Mouse (Mus musculus): ENCODE data around the gene Fancc.
"Not testable (repeated sequence)": the region's sequence is repeated elsewhere in the genome, so short reads cannot be mapped to it uniquely, and the experiment has no call there.

Fancc gene

DNA sequence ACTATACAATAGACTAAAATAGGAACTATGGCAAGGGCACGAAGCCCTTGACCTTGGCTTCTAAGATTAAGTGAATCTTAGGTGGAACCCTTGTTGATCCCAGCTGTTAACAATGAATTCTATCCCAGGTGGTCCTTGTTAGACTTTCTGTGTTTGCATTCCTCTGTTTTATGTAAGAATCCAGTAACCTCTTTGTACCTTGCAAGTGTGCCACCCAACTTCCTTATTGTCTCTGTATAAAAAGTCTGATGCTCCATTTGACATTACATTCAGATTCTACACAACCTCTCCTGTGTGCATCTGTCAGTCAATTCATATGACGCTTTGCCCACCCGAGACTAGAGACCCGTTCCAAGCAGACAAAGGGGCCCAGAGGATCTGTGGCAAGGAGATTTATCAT is 143.8 kb downstream of the Fancc start:
- not testable (repeated sequence) for DNase-seq (ENCODE audit: low spot score)

DNA sequence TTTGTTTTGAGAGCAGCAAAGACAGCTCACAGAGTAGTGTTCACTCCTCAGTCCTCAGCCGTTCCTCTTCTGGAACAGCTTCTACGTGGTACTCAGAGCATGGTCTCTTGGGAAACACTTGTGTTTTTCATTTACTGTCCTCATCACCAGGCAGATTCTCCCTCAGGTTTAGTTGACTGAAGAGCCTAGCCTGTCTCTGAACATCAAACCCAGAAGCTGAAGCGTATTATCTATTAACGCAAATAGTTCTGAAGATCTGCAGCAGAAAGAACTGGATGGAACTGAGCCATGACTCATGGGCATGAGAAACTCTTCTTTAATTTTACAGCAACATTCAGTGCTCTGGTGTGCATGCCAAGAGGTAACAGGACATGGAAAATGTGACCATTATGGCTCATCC is 147.0 kb downstream of the Fancc start:
- DNase-seq (ENCODE audit: low spot score), result no peak

DNA sequence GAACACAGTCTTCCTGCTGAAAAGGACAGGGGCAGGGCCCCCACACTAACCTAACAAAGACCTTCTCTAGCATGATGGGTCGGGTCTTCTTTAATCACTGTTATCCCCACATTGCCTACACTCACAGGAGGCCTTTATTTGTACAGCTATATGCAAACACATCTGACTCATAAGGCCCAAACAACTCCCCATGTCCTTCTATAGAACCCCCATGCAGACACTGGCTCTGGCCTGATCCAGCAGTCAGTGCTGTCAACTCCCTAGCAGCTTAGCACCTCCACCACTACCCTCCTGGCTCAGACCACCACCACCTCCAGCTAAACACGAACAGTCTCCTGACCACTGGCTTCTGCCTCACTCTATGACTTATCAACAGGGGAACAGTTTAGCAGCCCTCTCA is 149.4 kb downstream of the Fancc start:
- DNase-seq (ENCODE audit: low spot score), result no peak

- DNase-seq (ENCODE audit: low spot score), result no peak
Measured at GRCm38 (mm10) chr13:63345476-63346225, 151.4 kb downstream of the Fancc start.

GRCm38 (mm10) chr13:63344481-63344880 is 152.6 kb downstream of the Fancc start:
- DNase-seq (ENCODE audit: low spot score), result no peak

GRCm38 (mm10) chr13:63342781-63343180 is 154.3 kb downstream of the Fancc start:
- no peak for DNase-seq (ENCODE audit: low spot score)

DNA sequence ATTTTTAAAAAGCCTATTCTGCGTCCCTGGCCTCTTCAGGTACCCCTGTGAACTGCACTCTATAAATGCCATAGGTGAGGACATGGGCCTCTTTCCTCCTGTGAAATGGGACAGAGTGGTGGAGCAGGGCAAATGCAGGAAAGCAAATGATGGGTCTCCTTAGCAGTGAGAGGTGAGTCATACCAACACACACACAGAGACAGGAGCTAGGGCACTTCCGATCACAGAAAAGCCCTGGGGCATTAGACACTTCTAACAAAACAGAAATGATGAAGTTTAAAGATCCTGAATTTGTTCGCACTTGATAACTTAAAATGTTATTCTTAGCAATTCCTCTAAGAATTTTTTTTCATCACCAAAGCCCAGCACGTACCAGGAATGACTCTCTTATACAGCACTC is 157.1 kb downstream of the Fancc start:
- DNase-seq (ENCODE audit: low spot score), result no peak

GRCm38 (mm10) chr13:63337239-63337960 is 159.7 kb downstream of the Fancc start:
- peak; percentile 95 for DNase-seq (ENCODE audit: low spot score)

DNA sequence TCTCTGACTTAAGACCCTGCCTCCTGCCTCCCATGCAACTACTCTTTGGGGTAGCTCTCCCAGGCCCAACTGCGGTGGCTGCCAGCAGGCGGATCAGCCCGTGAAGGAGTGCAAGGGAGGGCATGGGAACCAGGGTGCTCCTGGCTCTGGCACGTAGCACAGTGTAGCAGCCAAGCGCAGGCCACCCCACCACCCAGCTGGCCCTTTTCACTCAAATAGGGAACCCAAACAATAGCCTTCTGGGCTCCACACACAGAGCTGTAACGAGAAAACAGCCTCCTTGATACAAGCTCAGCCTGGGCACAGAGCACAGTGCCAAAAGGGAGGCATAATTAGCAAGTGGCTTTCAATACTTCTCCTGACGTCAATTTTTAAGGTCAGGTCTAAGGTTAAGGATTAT is 160.7 kb downstream of the Fancc start:
- peak; percentile 64 for DNase-seq (ENCODE audit: low spot score)

DNA sequence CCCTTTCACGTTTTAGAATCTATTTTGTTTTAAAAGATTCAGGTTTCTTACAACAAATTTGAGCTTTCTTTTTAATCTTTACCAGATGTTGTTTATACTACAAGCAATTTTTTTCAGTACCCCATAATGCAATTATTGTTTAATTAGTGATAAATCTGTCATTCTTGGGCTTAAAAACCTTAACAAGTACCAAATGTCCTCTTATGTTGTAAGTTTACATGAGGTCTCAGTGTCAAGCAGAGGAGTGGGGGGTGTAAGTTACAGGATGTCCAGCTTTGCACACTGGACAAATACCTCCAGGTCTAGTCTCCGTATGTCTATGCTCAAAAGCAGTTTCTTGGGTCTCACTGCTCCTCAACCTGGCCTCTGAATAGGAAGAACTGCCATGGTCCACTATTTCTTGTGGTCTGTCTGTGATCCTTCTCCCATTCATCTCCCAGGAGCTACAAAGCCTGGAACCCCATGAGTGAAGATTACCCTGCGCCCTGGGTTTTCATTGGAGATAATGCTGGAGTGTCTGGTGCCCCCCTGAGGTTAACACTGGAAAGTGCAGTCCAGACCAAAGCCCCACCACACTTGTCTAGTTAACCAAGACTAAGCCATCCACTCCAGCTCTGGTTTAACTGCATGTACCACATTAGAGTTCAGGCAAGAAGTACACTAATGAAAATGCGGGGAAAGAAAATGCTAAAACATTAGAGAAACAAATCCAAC is 161.5 kb downstream of the Fancc start:
- DNase-seq (ENCODE audit: low spot score), result peak; percentile 58

DNA sequence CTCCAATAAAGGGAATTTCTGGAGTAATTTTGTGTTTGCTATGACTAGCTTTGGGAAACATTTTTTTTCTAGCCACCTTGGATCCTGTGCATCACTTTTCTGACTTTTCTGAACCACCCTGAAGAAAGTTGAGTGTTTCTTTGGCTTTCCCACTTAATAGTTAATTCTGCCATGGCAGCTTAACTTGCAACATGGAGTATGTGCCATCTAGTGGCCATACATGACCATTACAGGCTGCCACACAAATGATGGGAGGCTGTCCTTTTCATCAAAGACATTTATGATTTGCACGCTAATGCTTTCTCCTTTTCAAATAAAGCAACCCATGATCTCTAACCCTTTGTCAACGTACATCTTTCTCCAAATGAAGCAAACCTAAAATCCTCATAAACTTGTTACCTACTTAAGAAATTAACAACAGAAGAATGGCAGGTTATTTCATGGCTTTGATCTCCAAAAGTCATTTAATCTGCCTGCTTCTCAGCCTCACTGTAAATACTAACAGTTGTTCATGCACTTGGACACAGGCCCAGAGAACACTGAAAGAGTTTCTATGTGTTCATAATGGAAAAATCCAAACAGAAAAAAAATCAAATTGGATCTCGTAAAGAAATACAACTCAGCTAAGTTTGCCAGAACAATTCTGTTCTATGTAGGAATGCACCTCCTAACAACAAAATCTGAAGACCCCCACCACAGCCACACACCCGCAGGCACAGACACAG is 164.3 kb downstream of the Fancc start:
- peak; percentile 74 for DNase-seq (ENCODE audit: low spot score)

DNA sequence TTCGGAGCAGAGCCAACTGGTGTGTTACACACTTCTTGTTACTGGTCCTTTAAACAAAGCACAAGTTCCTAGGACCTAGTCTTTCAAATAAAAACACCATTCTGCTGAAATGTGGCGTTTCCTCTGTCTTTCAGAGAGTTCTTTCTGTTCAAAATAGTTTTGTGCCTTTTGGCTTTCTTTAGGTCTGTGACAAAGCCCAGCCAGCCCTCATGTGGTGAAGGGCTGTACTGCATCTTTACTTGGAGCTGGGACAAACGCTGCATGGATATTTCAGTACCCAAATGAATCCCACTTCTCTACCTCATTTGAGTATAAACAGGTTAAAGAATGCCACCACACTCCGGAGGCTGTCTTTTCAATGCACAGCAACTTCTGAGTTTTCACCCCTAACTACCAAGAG is 165.7 kb downstream of the Fancc start:
- peak; percentile 71 for DNase-seq (ENCODE audit: low spot score)

- DNase-seq (ENCODE audit: low spot score), result no peak
Measured at GRCm38 (mm10) chr13:63330236-63330860, 166.7 kb downstream of the Fancc start.

DNA sequence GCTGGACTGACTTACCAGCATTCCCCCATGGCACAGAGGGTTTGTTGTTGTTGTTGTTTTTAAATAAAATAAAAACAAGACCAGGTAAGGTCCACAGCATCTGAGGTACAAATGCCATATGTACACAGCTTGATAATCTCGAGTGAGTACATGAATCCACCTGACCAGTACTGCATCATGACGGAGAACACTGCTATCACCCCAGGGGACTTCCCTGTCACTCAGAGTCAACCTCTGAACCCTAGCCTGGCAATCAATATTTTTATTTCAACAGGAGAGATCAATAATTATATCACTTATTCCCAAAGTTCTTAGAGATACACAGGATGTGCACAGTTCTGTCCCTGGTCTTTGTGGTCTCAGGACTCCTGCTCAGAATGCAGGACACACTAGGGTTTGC is 171.1 kb downstream of the Fancc start:
- DNase-seq (ENCODE audit: low spot score), result no peak

DNA sequence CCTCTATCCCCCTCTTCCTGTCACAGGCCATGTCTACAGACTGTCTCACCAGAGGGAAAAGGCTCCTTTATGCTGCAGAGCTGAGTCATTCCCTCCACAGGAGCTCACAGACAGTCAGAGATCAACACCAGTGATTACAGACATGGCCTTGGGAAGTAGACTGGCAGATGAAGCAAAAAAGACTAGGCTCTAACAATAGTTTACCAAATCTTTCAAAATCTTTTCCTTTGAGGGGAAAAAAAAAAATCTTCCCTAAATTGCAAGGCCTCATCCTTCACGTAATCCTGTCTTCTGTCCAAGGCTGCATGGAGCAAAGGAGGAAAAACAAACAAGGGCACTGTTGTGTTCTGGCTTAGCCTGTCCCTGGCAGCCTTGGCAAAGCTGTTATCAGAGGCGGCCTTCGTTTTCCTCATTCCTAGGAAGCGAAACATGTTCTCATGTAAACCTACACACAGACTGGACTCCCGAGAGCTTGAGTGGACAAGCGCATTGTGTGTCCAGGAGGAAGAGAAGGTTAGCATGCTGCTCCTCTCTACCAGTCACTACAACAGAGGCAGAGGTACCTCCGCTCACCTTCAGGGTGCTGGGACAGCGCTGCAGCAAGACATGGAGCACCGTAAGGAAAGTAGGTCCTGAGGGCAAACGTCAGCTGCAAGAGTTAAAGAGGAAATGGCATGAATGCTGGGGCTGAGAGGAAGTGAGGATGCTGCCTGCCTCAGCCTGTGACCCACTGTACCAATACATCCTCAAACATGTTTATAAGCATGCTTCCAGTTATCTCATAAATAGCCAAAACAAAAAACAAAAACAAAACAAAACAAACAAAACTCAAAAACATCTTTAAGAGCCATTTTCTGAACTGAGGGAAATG is 171.9 kb downstream of the Fancc start:
- DNase-seq (ENCODE audit: low spot score), result peak; percentile 64

DNA sequence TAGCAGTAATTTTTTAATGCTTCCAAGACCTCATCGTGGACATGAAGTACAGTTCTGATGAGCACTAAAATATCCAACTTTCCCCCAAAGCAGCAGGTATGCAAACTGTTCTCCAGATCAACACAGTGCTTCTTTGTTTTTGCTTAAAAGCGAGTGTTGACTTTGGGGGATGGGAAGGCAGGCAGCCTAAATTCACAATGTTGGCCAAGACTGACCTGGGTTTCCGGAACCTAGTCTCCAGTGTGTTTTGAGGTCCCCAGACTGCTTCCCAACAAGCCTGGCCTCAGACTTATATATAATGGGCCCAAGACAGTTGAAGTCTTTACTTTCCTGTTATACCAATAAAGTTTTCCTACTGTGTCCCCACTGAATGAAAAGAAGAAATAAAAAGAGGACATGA is 172.8 kb downstream of the Fancc start:
- DNase-seq (ENCODE audit: low spot score), result no peak

- DNase-seq (ENCODE audit: low spot score), result no peak
Measured at GRCm38 (mm10) chr13:63323286-63324075, 173.6 kb downstream of the Fancc start.

DNA sequence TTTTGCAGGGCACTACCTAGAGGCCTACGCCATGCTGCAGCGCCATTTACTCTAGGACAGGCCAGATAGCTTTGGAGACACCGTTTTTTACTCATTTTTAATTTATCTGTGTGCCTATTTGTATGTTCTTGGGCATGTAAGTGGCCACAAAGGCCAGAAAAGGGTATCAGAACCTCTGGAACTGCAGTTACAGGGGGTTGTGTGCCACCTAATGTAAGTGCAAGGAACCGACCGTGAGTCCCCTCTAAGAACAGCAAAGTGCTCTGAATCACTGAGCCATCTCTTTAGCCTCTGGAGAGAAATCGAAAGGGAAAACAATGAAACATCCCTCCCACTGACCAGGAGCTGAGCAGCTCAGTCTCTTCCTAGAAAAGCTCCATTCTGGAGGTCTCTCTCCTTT is 174.3 kb downstream of the Fancc start:
- no peak for DNase-seq (ENCODE audit: low spot score)

- no peak for DNase-seq (ENCODE audit: low spot score)
Measured at GRCm38 (mm10) chr13:63321689-63322088, 175.4 kb downstream of the Fancc start.

DNA sequence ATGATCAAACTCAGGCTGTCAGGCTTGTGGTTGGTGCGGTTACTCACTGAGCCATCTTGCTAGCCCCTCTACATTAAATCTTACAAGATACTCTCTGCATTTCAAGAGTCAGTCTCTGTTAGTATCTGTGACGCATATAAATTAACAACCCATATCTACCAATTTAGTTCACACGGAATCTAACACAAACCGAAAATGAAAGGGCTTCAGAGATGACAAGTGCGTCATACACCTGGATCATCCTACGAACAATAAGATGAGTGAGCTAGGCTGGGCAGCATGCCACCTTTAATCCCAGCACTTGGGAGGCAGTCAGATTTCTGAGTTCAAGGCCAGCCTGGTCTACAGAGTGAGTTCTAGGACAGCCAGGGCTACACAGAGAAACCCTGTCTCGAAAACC is 177.3 kb downstream of the Fancc start:
- no peak for DNase-seq (ENCODE audit: low spot score)

Measured in MN1 (cell line).